Mouse (Mus musculus) spleen, postnatal 4 days (tissue): ENCODE results near the gene Sh3d19.
"Not testable (repeated sequence)": the region's sequence is repeated elsewhere in the genome, so short reads cannot be mapped to it uniquely, and the experiment has no call there.

Source experiments
- DNase-seq, 2 experiments: peaks; one replicate each; pipeline ENCODE4 v3.0.0; 2022; ENCODE audit warnings: low spot score in 2 of 2

Gene Sh3d19

GRCm38 (mm10) chr3:86093907-86094306 lies 123.0 kb downstream of the Sh3d19 start:
- no peak for DNase-seq

GRCm38 (mm10) chr3:86101956-86102355 lies 131.0 kb downstream of the Sh3d19 start:
- DNase-seq = no peak

GRCm38 (mm10) chr3:86103449-86104291 lies 132.8 kb downstream of the Sh3d19 start:
- no peak for DNase-seq

- DNase-seq = not testable (repeated sequence)
Observed at GRCm38 (mm10) chr3:86104433-86104832, 133.5 kb downstream of the Sh3d19 start.

- DNase-seq = no peak
Observed at GRCm38 (mm10) chr3:86104909-86105308, 134.0 kb downstream of the Sh3d19 start.

- no peak for DNase-seq
Observed at GRCm38 (mm10) chr3:86106086-86106632, 135.2 kb downstream of the Sh3d19 start.

- no peak for DNase-seq
Observed at GRCm38 (mm10) chr3:86107637-86108539, 137.0 kb downstream of the Sh3d19 start.

GRCm38 (mm10) chr3:86108576-86108975 lies 137.7 kb downstream of the Sh3d19 start:
- DNase-seq = peak in 1 of 2 experiments; percentile 17

- no peak for DNase-seq
Observed at GRCm38 (mm10) chr3:86109099-86109498, 138.2 kb downstream of the Sh3d19 start.

GRCm38 (mm10) chr3:86110077-86110476 lies 139.2 kb downstream of the Sh3d19 start:
- DNase-seq = peak in 1 of 2 experiments; percentile 49

- DNase-seq = no peak
Observed at GRCm38 (mm10) chr3:86112766-86113165, 141.9 kb downstream of the Sh3d19 start.

GRCm38 (mm10) chr3:86114659-86115338 lies 143.9 kb downstream of the Sh3d19 start:
- no peak for DNase-seq

- no peak for DNase-seq
Observed at GRCm38 (mm10) chr3:86116951-86117350, 146.0 kb downstream of the Sh3d19 start.

- no peak for DNase-seq
Observed at GRCm38 (mm10) chr3:86119237-86119932, 148.5 kb downstream of the Sh3d19 start.

GRCm38 (mm10) chr3:86122156-86122555 lies 151.2 kb downstream of the Sh3d19 start:
- DNase-seq = no peak

GRCm38 (mm10) chr3:86123251-86123746 lies 152.4 kb downstream of the Sh3d19 start:
- DNase-seq = no peak

GRCm38 (mm10) chr3:86129757-86130156 lies 158.8 kb downstream of the Sh3d19 start:
- peak; percentile 63 to 82 for DNase-seq

- DNase-seq = no peak
Observed at GRCm38 (mm10) chr3:86134939-86135638, 164.2 kb downstream of the Sh3d19 start.

- DNase-seq = no peak
Observed at GRCm38 (mm10) chr3:86135886-86136563, 165.1 kb downstream of the Sh3d19 start.
